Mouse (Mus musculus): Measurements from ENCODE around the gene Tmigd1. TPM values are rescaled to one million over a fixed set of nuclear protein-coding genes. Genes with fewer than 3 reads are reported as not detected.

Tmigd1 gene
- polyA plus RNA-seq, 2 experiments = 0.09 to 0.36 TPM

GRCm38 (mm10) chr11:76912055-76912395 is 10.1 kb downstream of the Tmigd1 start:
- TF ChIP-seq POLR2A (IDR thresholded peaks at IDR 0.05; ENCODE audit: borderline replicate concordance, extremely low read depth, insufficient read depth, insufficient read length) = no peak
- no peak overlapping the region; the same call in 1 of the 2 replicates for H3K4me2 ChIP-seq (replicated peaks; ENCODE audit: low read depth, low read length, severe bottlenecking)
- no peak overlapping the region for H3K9ac ChIP-seq (ENCODE audit: low read depth, low read length, severe bottlenecking)
- 12% methylated on average over 7 of the region's 7 CpGs for WGBS
- no peak overlapping the region for H3K4me3 ChIP-seq (replicated peaks; ENCODE audit: low read length)
- DNase-seq (ENCODE audit: low spot score) (peak; percentile 45), ATAC-seq (ENCODE audit: low FRiP score, low read depth) (no peak)
- H3K27me3 ChIP-seq (ENCODE audit: control insufficient read depth, insufficient read depth, low read length) = no peaks in the 10 kb centered on the region
- H3K9me3 ChIP-seq (ENCODE audit: control insufficient read depth, low read length) = no peaks in the 10 kb centered on the region
- H3K4me1 ChIP-seq (ENCODE audit: control insufficient read depth, insufficient read depth, low read length) = peaks cover 18% of the 10 kb centered on the region
- no peaks in the 10 kb centered on the region for H3K36me3 ChIP-seq (ENCODE audit: control insufficient read depth, insufficient read depth, low read length)
- no peak overlapping the region for H3K27ac ChIP-seq (replicated peaks; ENCODE audit: low read depth, low read length)

DNA sequence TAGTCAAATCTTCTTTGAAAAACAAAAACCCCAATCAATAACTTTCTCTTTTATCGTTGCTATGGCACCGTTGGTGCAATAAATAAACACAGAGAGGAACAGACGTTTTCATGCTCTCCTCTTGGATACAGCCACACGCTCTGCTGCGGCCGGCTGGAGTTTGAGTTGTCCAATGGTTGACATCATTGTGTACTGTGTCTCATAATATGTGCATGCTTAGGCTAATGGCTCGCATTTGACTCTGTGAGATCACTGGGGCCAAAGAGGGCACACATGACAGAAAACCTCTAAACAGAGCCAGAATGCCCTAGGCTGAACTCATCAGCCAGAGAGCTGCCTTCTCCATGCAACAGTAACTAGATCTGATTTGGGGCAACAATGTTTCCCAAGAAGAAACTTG is 12.4 kb downstream of the Tmigd1 start:
- DNase-seq (ENCODE audit: low spot score) (no peak), ATAC-seq (ENCODE audit: low FRiP score, low read depth) (no peak)
- H3K27ac ChIP-seq (replicated peaks; ENCODE audit: low read depth, low read length) = no peak overlapping the region
- WGBS = 69% methylated on average over 7 of the region's 7 CpGs
- H3K27me3 ChIP-seq (ENCODE audit: control insufficient read depth, insufficient read depth, low read length) = no peaks in the 10 kb centered on the region
- H3K4me1 ChIP-seq (ENCODE audit: control insufficient read depth, insufficient read depth, low read length) = peaks cover 22% of the 10 kb centered on the region
- H3K36me3 ChIP-seq (ENCODE audit: control insufficient read depth, insufficient read depth, low read length) = no peaks in the 10 kb centered on the region
- no peaks in the 10 kb centered on the region for H3K9me3 ChIP-seq (ENCODE audit: control insufficient read depth, low read length)
- no peak overlapping the region for H3K4me2 ChIP-seq (replicated peaks; ENCODE audit: low read depth, low read length, severe bottlenecking)
- H3K9ac ChIP-seq (ENCODE audit: low read depth, low read length, severe bottlenecking) = no peak overlapping the region
- no peak for TF ChIP-seq POLR2A (IDR thresholded peaks at IDR 0.05; ENCODE audit: borderline replicate concordance, extremely low read depth, insufficient read depth, insufficient read length)
- H3K4me3 ChIP-seq (replicated peaks; ENCODE audit: low read length) = no peak overlapping the region

DNA sequence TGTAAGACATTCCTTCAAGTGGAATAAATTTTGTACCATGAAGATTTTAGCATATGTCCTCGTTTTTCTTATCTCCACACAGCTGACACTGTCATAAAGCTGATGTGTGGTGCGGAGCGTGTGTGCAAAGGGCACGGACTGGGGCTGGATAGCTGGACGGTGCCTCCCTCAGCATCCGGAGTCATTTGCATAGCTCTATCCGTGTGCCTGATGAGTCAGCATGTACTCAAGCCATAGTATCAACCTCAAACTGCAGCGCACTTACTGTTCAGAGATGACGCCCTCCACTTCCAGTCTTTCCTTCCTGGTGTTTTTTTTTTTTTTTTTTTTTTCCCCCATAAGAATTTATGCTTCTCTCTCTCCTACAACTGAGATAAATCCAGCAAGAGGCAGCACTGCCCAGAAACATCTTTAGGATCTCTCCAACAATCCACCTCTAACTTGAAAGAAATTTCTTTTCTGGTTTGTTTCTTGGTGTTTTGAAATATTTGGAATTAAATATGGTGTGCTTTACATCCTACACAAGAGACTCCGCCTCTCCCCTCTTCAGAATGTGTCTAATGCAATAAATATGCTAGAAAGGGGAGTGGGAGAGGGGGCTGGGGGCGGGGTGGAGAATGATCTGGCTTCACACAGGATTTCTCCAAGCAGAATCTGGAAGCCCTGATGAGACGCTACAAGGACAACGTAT is 14.7 kb downstream of the Tmigd1 start:
- Histone ChIP-seq H3K4me1 (ENCODE audit: control insufficient read depth, insufficient read depth, low read length) (peaks cover 18% of the 10 kb centered on the region), H3K9me3 (ENCODE audit: control insufficient read depth, low read length) (no peaks in the 10 kb centered on the region), H3K9ac (ENCODE audit: low read depth, low read length, severe bottlenecking) (no peak overlapping the region), H3K36me3 (ENCODE audit: control insufficient read depth, insufficient read depth, low read length) (no peaks in the 10 kb centered on the region), H3K4me3 (replicated peaks; ENCODE audit: low read length) (no peak overlapping the region), H3K4me2 (replicated peaks; ENCODE audit: low read depth, low read length, severe bottlenecking) (peak overlapping the region; percentile 28; the same call in 1 of the 2 replicates), H3K27me3 (ENCODE audit: control insufficient read depth, insufficient read depth, low read length) (no peaks in the 10 kb centered on the region), H3K27ac (replicated peaks; ENCODE audit: low read depth, low read length) (no peak overlapping the region)
- TF ChIP-seq POLR2A (IDR thresholded peaks at IDR 0.05; ENCODE audit: borderline replicate concordance, extremely low read depth, insufficient read depth, insufficient read length) = no peak
- WGBS = 40% methylated on average over 13 of the region's 13 CpGs
- ATAC-seq (ENCODE audit: low FRiP score, low read depth) (no peak), DNase-seq (ENCODE audit: low spot score) (no peak)

DNA sequence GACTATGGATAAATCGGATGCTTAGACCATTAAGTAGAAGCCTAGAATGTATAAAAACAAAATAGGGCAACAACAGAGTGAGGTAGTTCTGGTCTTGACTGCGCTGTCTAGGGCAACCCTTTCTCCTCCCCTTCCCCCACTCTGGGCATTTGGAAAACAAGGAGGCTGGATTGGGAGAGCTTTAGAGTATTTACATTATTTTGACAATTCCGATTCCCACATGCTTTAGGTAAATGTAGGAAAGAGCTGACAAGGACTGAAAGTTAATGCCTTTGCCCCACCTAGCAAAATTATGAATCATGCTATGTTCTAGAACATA is 15.2 kb downstream of the Tmigd1 start:
- no peaks in the 10 kb centered on the region for H3K36me3 ChIP-seq (ENCODE audit: control insufficient read depth, insufficient read depth, low read length)
- no peak overlapping the region for H3K27ac ChIP-seq (replicated peaks; ENCODE audit: low read depth, low read length)
- no peak overlapping the region for H3K9ac ChIP-seq (ENCODE audit: low read depth, low read length, severe bottlenecking)
- no peaks in the 10 kb centered on the region for H3K27me3 ChIP-seq (ENCODE audit: control insufficient read depth, insufficient read depth, low read length)
- TF ChIP-seq POLR2A (IDR thresholded peaks at IDR 0.05; ENCODE audit: borderline replicate concordance, extremely low read depth, insufficient read depth, insufficient read length) = no peak
- H3K9me3 ChIP-seq (ENCODE audit: control insufficient read depth, low read length) = no peaks in the 10 kb centered on the region
- ATAC-seq (ENCODE audit: low FRiP score, low read depth) (no peak), DNase-seq (ENCODE audit: low spot score) (no peak)
- peak overlapping the region; percentile 28; the same call in 1 of the 2 replicates for H3K4me2 ChIP-seq (replicated peaks; ENCODE audit: low read depth, low read length, severe bottlenecking)
- 35% methylated on average over 3 of the region's 3 CpGs for WGBS
- no peak overlapping the region for H3K4me3 ChIP-seq (replicated peaks; ENCODE audit: low read length)
- peaks cover 13% of the 10 kb centered on the region for H3K4me1 ChIP-seq (ENCODE audit: control insufficient read depth, insufficient read depth, low read length)

- no peak for ATAC-seq (ENCODE audit: low FRiP score, low read depth)
- no peak for DNase-seq (ENCODE audit: low spot score)
- Histone ChIP-seq H3K4me3 (replicated peaks; ENCODE audit: low read length) (no peak overlapping the region), H3K9ac (ENCODE audit: low read depth, low read length, severe bottlenecking) (no peak overlapping the region), H3K4me1 (ENCODE audit: control insufficient read depth, insufficient read depth, low read length) (peaks cover 7% of the 10 kb centered on the region; the same call in 1 of the 2 replicates), H3K36me3 (ENCODE audit: control insufficient read depth, insufficient read depth, low read length) (no peaks in the 10 kb centered on the region), H3K4me2 (replicated peaks; ENCODE audit: low read depth, low read length, severe bottlenecking) (no peak overlapping the region), H3K27ac (replicated peaks; ENCODE audit: low read depth, low read length) (no peak overlapping the region), H3K27me3 (ENCODE audit: control insufficient read depth, insufficient read depth, low read length) (no peaks in the 10 kb centered on the region), H3K9me3 (ENCODE audit: control insufficient read depth, low read length) (no peaks in the 10 kb centered on the region)
- WGBS = 89% methylated on average over 1 of the region's 1 CpGs
- TF ChIP-seq POLR2A (IDR thresholded peaks at IDR 0.05; ENCODE audit: borderline replicate concordance, extremely low read depth, insufficient read depth, insufficient read length) = no peak
Observed at GRCm38 (mm10) chr11:76920607-76921006, 18.6 kb downstream of the Tmigd1 start.

All from limb, embryonic 14.5 days (tissue).